Mouse (Mus musculus) erythroblast, adult 5-6 weeks (primary cell): Measurements from ENCODE around the gene A26c2. TPM values are rescaled to one million over a fixed set of nuclear protein-coding genes. Genes with fewer than 3 reads are reported as not detected.

Source experiments
- ATAC-seq: replicated peaks from 2 replicates; pipeline ENCODE4 v1.8.0; 2016; ENCODE audit warnings: moderate number of reproducible peaks, mild to moderate bottlenecking, moderate TSS enrichment, inconsistent platforms; ENCODE audit not compliant: poor library complexity, low FRiP score, severe bottlenecking
- total RNA-seq, 2 experiments: library from RNA; stranded (forward) in 1 of 2; stranded (reverse) in 1 of 2; fragments of 150-400 nt in 1 of 2; fragments of 200-764, 138-1000 nt in 1 of 2; gene quantifications; 2 replicates each; pipeline versions ENCODE4 v1.2.3 to v1.2.4; 2015 to 2017; ENCODE audit warnings: low replicate concordance in 2 of 2

Gene A26c2
- total RNA-seq (2015; ENCODE audit: low replicate concordance) (not detected in 2 replicates), total RNA-seq (2017; ENCODE audit: low replicate concordance) (not detected in 2 replicates)

- no peak for ATAC-seq
Measured at GRCm38 (mm10) chr7:62823573-62823972, at the start of gene A26c2. Gene A26c2 (minus strand): TSS chr7:62823673.

- ATAC-seq: no peak
Measured at GRCm38 (mm10) chr7:62851471-62851870, 28.0 kb upstream of the A26c2 start.
